Mouse (Mus musculus) T-helper 1 cell (primary cell): ENCODE measurements around the gene Sycn.

ENCODE experiments used
- in situ Hi-C: fragments of 300-600 bp; cut with MboI, MseI; formaldehyde crosslinking; loops from one replicate; pipeline ENCODE4 v1.15.1; 2025; ENCODE audit warnings: high pct_unique_total_duplicates

The Sycn gene

DNA sequence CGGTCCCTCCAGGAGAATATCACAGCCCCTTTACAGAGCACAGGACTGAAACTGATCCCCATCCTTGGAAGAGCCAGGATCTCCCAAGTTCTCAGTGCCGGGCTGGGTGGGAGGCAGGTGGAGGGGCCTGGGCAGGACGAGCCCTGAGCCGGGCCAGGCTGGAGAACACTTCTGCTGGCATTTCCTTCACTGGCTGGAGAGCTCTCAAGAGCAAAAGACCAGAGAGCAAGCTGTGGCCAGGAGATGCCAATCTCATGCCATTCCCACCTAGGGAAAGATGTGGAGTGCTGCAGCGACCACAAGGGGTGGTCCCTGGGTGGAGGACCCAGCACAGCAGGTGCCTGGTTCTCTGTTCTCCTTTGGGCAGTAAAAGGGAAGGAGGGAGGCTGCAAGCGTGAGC, 44.3 kb downstream of the Sycn start:
- in situ Hi-C loops: no loop called here

GRCm38 (mm10) chr7:28586663-28587411, 46.2 kb downstream of the Sycn start:
- in situ Hi-C loops: no loop called here

DNA sequence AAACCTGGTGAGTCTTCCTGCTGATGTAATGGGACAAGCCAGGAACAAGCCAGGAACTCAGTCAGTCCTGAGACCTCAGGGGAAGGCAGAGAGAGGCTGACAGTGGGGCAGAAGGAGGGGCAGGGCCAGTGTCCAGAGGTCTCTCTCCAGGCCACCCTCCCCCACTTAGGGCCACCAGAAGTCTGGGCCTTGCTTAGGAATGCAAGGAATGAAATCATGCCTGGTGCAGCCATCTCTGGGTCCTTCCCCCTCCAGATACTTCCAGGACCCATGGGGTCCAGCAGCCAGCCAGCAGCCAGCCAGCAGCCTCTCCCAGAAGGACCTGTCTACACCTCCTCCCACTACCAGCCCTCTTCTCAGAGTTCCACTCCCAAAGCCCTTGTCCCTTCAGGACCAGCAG, 47.0 kb downstream of the Sycn start:
- in situ Hi-C loops: no loop called here
